Mouse (Mus musculus) kidney, embryonic 15.5 days (tissue): Measurements from ENCODE around the gene Dock4. TPM values are rescaled to one million over a fixed set of nuclear protein-coding genes. Genes with fewer than 3 reads are reported as not detected.
A peak's percentile ranks its signal among the peaks of the same experiment; 100 is the strongest.

Experiments used
- ATAC-seq: fragments of 200-750 bp; cut with Nextera tagmentation; replicated peaks from 2 replicates; pipeline ENCODE4 v1.8.0; 2017; ENCODE audit warnings: moderate TSS enrichment; ENCODE audit not compliant: low FRiP score
- H3K27ac ChIP-seq: fragments of 300-500 bp; sonication (generic); 2 replicates; pipeline ENCODE4 v1.5.1; 2015; ENCODE audit warnings: mild to moderate bottlenecking, inconsistent platforms
- H3K27me3 ChIP-seq: fragments of 300-500 bp; sonication (generic); 2 replicates; pipeline ENCODE4 v1.6.1; 2015; ENCODE audit warnings: inconsistent platforms
- H3K36me3 ChIP-seq: fragments of 300-500 bp; sonication (generic); 2 replicates; pipeline ENCODE4 v1.6.1; 2015; ENCODE audit warnings: inconsistent platforms
- H3K4me1 ChIP-seq: fragments of 300-500 bp; sonication (generic); 2 replicates; pipeline ENCODE4 v1.6.1; 2015; ENCODE audit warnings: inconsistent platforms
- H3K4me2 ChIP-seq: fragments of 300-500 bp; sonication (generic); 2 replicates; pipeline ENCODE4 v1.6.1; 2015; ENCODE audit warnings: moderate library complexity, mild to moderate bottlenecking, inconsistent platforms
- H3K4me3 ChIP-seq: fragments of 300-500 bp; sonication (generic); replicated peaks from 2 replicates; pipeline ENCODE4 v1.5.1; 2015; ENCODE audit warnings: mild to moderate bottlenecking, inconsistent platforms
- H3K9ac ChIP-seq: fragments of 300-500 bp; sonication (generic); 2 replicates; pipeline ENCODE4 v1.6.1; 2015; ENCODE audit warnings: mild to moderate bottlenecking, inconsistent platforms
- H3K9me3 ChIP-seq: fragments of 300-500 bp; sonication (generic); replicated peaks from 2 replicates; pipeline ENCODE4 v1.6.1; 2016; ENCODE audit warnings: inconsistent platforms
- WGBS: fragments of 180-500 bp; shearing (Covaris S2); methylation state at CpG from one replicate; pipeline ENCODE4 v1.1.7; 2015; ENCODE audit warnings: mixed read lengths; 5-methylcytosine and 5-hydroxymethylcytosine counted together
- polyA plus RNA-seq: library from polyadenylated mRNA; unstranded; fragments of >200 nt; fragmentation: Nextera tagmentation; extraction: Ambion mirVana; gene quantifications from 2 replicates; pipeline ENCODE4 v1.2.1, GENCODE M21; 2015

Gene Dock4
- polyA plus RNA-seq, 1 experiment from 2014 or later: 17.0 TPM

DNA sequence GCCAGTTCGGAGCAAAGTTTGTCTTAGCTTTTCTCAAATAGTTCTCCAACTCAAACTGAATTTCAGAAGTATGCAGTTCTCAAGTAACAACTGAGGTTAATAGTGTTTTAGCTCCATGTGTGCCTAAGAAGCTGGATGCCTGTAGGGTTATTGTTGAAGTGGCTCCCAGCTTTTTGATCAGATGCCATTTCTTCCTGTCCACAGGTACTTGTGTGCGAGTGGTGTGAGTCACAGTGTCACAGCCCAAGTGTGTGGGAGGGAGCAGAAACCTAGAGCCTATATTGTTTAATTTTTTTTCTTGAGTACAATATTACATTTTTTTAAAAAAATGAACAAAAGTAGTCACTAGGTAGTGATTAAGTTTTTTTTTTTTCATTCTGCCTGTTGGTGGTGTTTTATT is 313.5 kb downstream of the Dock4 start:
- no peaks in the 10 kb centered on the region for H3K4me1 ChIP-seq
- no peak overlapping the region for H3K4me3 ChIP-seq
- ATAC-seq: no peak
- no peak overlapping the region for H3K27ac ChIP-seq
- no peaks in the 10 kb centered on the region for H3K27me3 ChIP-seq
- H3K36me3 ChIP-seq: no peaks in the 10 kb centered on the region
- no peak overlapping the region for H3K9ac ChIP-seq
- H3K4me2 ChIP-seq: no peak overlapping the region
- H3K9me3 ChIP-seq: no peaks in the 10 kb centered on the region
- 93% methylated on average over 2 of the region's 2 CpGs for WGBS

DNA sequence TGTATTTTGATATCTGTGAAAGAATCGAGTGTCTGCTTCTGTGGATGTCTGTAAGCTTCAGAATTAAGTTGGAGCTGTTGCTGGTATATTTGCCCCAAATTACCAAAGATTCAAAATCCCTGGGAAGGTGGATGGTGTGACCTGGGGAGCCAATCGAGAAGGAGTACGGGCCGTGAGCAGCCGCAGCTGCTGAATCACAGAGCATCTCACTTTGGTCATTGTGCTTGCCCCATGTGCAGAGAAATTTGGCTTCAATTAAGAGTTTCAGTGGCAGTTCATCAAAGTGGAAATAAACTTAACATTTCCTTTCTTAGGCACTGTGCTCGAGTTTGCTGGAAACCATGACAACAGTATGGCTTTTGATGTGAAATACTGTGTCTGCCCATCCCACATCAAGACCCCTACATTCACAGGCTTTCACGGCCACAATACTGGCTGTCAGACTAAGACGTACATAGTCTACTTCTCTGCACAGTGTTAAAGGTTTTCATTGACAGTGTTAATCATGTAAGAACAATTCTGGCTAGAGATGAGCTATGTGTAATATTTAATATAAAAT is 321.6 kb downstream of the Dock4 start:
- Histone ChIP-seq H3K9me3 (no peaks in the 10 kb centered on the region), H3K4me2 (no peak overlapping the region), H3K4me3 (no peak overlapping the region), H3K27ac (no peak overlapping the region), H3K36me3 (no peaks in the 10 kb centered on the region), H3K4me1 (no peaks in the 10 kb centered on the region), H3K9ac (no peak overlapping the region), H3K27me3 (no peaks in the 10 kb centered on the region)
- 81% methylated on average over 8 of the region's 8 CpGs for WGBS
- no peak for ATAC-seq

DNA sequence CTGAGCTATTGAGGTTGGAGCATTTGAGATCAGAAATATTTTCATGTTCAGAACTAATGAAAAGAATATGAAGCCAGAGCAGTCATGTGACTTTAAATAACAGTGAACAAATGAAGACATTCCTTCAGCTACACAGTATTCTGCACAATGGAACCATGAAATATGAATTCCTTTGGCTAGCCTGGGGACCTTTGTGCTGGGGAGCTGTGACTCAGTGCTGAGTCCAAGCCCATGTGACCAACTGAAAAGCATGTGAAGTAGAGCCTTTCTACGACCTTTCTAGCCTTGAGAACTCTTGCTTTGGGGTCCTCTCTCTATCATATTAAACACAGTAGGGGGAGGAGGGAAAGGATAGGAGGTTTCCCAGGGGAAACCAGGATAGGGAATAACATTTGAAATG is 327.3 kb downstream of the Dock4 start:
- Histone ChIP-seq H3K4me2 (no peak overlapping the region), H3K9me3 (no peaks in the 10 kb centered on the region), H3K9ac (no peak overlapping the region), H3K27ac (no peak overlapping the region), H3K27me3 (no peaks in the 10 kb centered on the region), H3K4me1 (no peaks in the 10 kb centered on the region), H3K36me3 (no peaks in the 10 kb centered on the region), H3K4me3 (no peak overlapping the region)
- whole genome bisulfite sequencing: 87% methylated on average over 1 of the region's 1 CpGs
- ATAC-seq: no peak

DNA sequence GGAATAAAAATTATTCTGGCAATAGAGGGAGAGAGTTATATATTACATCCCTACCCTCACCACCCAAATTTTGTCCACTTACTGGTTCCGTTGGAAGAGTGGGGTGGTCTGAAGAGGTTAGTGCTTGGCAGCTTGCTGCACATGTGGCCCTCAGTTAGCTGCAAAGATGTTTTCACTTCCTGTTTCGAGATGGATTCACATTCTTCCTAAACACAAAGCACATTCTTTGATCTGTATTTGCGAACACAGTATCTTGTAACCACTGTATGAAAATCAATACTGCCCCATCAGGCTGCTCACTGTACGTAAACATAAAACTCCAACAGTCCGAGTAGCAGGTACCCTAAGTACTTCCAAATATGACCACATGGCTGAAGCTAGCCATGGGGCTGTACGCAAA is 335.8 kb downstream of the Dock4 start:
- Histone ChIP-seq H3K27me3 (no peaks in the 10 kb centered on the region), H3K4me1 (no peaks in the 10 kb centered on the region), H3K9me3 (no peaks in the 10 kb centered on the region), H3K36me3 (no peaks in the 10 kb centered on the region), H3K4me3 (no peak overlapping the region), H3K27ac (no peak overlapping the region), H3K9ac (no peak overlapping the region), H3K4me2 (no peak overlapping the region)
- no peak for ATAC-seq
- 90% methylated on average over 6 of the region's 6 CpGs for WGBS

DNA sequence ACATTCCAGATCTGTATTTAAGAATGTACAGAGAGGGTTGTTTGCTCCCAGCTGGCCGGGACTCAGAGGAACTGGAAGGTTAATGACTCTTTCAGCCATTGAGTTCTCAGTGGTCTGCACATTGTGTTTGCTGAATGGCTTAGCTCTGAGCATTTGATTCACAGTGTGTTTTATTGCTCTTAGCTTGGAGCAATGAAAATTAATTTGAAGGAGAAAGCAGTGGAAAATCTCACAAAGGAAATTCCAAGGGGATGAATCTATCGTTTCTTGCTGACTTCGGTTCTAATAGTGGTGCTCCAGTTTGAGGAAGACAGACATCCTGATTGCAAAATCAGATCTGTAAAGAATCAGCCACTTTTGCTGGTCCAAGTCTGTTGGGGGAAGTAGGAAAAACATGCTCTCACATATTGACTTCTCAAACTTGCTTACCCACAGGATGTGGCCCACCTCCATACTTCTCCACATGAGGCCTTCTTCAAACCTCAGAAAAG is 342.9 kb downstream of the Dock4 start:
- no peaks in the 10 kb centered on the region for H3K36me3 ChIP-seq
- ATAC-seq: no peak
- 38% methylated on average over 3 of the region's 3 CpGs for WGBS
- H3K4me2 ChIP-seq: no peak overlapping the region
- no peaks in the 10 kb centered on the region for H3K27me3 ChIP-seq
- H3K4me3 ChIP-seq: no peak overlapping the region
- H3K9me3 ChIP-seq: no peaks in the 10 kb centered on the region
- no peak overlapping the region for H3K9ac ChIP-seq
- H3K4me1 ChIP-seq: peaks cover 10% of the 10 kb centered on the region; the same call in 1 of the 2 replicates
- peak overlapping the region; percentile 73 for H3K27ac ChIP-seq

DNA sequence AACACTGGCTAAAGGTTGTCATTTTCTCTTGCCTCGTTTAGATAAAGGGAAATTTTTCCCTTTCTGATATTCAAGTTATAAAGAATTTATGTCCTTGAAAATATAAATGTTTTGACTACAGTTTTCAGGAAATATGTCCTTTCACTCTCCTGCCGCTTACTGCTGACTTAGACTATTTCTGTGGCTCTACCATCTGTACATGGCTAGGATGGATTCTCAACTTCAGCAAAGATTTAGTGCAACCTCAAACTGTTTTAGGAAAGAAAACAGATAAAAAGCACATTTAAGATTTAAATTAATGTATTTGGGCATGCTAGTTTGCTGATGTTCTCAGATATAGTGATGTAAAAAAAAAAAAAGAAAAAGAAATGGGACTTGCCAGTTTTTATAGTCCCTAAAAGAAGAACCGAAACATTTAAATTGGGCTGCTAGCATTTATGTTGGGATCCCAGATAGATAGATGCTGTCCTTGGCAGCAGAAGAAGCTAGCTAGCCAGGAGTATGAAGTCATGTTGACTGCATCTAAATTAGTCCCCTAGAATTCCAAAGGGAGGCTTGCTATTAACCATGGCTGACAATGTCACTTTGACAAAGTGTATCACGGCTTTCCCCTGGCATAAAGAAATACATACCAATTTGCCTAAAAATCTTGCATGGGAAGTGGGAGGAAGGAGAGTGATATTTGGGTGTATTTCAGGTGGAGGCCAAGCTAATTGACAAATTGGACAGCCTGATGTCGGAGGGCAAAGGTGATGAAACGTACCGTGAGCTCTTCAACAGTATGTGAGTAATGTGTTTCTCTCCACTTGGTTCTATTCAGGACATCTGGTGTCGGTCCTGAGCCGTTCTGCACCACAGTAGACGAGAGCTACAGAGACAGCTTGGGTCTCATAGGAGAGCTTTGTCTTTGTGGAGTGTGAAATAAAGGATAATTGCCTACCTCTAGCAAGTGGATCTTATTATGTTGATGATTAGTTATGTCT is 343.9 kb downstream of the Dock4 start:
- Histone ChIP-seq H3K4me3 (no peak overlapping the region), H3K9ac (no peak overlapping the region), H3K4me1 (peaks cover 10% of the 10 kb centered on the region; the same call in 1 of the 2 replicates), H3K27me3 (no peaks in the 10 kb centered on the region), H3K27ac (no peak overlapping the region), H3K36me3 (no peaks in the 10 kb centered on the region), H3K9me3 (no peaks in the 10 kb centered on the region), H3K4me2 (no peak overlapping the region)
- no peak for ATAC-seq
- 59% methylated on average over 10 of the region's 10 CpGs for WGBS

DNA sequence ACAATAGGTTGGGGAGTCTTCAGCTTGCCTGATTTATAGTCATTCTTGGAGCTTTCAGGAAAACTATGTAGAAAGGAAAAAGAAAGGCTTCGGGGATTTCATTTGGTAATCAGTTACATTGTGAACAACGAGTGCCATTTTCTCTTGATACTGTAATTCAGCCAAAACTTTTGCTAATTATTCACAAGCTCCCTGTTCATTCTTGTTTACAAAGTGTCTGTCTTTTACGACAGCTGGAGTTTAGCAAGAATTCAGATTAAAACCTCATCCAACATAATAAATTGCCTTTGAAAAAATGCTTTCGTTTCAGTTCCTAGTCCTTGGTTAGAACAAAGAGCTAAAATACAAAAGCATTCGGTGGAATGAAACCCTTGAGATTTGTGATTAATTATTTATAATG is 345.5 kb downstream of the Dock4 start:
- Histone ChIP-seq H3K4me2 (no peak overlapping the region), H3K9ac (no peak overlapping the region), H3K4me1 (peaks cover 17% of the 10 kb centered on the region; the same call in 1 of the 2 replicates), H3K36me3 (no peaks in the 10 kb centered on the region), H3K27ac (no peak overlapping the region), H3K4me3 (no peak overlapping the region), H3K27me3 (no peaks in the 10 kb centered on the region), H3K9me3 (no peaks in the 10 kb centered on the region)
- WGBS: 54% methylated on average over 5 of the region's 5 CpGs
- no peak for ATAC-seq

DNA sequence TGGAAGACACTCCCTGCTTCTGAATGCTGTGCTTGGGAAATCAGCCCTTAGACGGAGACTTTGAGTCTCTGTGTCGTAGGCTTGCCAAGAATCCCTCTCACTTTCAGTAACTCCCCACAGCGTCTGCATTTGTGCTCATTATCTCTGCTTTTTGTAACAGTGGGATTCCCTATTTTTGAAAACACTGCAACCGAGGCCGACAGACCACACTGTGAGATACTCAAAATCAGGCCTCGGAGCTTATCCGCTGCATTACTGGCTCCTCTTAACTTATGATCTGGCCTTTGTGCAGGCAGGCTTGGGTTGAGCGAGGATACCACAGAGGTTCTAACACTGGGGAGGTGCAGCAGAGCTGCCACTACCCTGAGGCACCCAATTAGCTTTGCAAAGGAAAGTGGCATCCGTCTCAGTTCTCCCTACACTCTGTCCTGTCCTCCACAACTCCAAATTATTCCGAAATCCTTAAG is 346.5 kb downstream of the Dock4 start:
- no peak overlapping the region for H3K27ac ChIP-seq
- H3K4me1 ChIP-seq: peaks cover 26% of the 10 kb centered on the region
- H3K4me3 ChIP-seq: no peak overlapping the region
- no peaks in the 10 kb centered on the region for H3K9me3 ChIP-seq
- no peaks in the 10 kb centered on the region for H3K36me3 ChIP-seq
- no peak for ATAC-seq
- no peaks in the 10 kb centered on the region for H3K27me3 ChIP-seq
- no peak overlapping the region for H3K9ac ChIP-seq
- WGBS: 65% methylated on average over 10 of the region's 10 CpGs
- H3K4me2 ChIP-seq: no peak overlapping the region

DNA sequence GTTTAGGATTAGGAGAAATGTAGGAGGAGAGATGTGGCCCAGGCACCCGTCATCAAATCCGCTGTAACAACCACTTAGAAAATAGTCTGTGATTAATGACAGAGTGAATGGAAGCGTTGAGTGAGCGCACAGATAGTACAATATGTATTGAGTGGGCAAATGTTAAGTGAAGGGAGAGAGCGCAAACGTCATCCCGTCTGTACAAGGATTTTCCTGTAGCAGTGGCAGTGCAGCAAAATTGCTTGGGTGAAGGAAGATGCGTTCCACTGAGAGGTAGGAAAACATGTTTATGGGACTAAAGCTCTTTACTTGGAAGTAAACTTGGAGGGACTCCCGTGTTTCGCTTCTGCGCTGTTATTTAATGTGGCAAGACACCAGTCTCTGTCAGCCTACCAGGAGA is 348.3 kb downstream of the Dock4 start:
- H3K27ac ChIP-seq: no peak overlapping the region
- H3K27me3 ChIP-seq: no peaks in the 10 kb centered on the region
- H3K4me1 ChIP-seq: peaks cover 28% of the 10 kb centered on the region
- no peaks in the 10 kb centered on the region for H3K9me3 ChIP-seq
- H3K36me3 ChIP-seq: no peaks in the 10 kb centered on the region
- 79% methylated on average over 11 of the region's 11 CpGs for WGBS
- no peak overlapping the region for H3K4me2 ChIP-seq
- ATAC-seq: no peak
- no peak overlapping the region for H3K4me3 ChIP-seq
- H3K9ac ChIP-seq: no peak overlapping the region

DNA sequence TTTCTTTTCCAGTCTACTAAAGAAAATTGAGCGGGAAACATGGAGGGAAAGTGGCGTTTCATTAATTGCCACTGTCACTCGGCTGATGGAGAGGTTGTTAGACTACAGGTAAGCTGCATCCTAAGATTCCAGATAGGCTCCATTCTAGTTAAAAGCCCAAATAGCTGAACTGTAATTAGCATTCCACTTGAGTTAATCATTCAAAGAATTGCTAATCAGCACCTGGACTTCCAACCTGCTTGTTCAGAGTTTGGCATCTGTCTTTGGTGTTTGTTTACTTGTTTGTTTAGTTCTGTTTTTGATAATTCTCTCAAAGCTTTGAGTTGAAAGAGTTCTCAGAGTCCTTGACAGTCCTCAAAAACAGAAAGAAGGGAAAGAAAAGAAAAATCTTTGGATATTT is 349.0 kb downstream of the Dock4 start:
- H3K4me1 ChIP-seq: peaks cover 28% of the 10 kb centered on the region
- H3K27ac ChIP-seq: no peak overlapping the region
- H3K27me3 ChIP-seq: no peaks in the 10 kb centered on the region
- H3K36me3 ChIP-seq: no peaks in the 10 kb centered on the region
- no peak for ATAC-seq
- WGBS: 65% methylated on average over 3 of the region's 3 CpGs
- no peak overlapping the region for H3K4me2 ChIP-seq
- H3K9me3 ChIP-seq: no peaks in the 10 kb centered on the region
- H3K4me3 ChIP-seq: no peak overlapping the region
- H3K9ac ChIP-seq: no peak overlapping the region

DNA sequence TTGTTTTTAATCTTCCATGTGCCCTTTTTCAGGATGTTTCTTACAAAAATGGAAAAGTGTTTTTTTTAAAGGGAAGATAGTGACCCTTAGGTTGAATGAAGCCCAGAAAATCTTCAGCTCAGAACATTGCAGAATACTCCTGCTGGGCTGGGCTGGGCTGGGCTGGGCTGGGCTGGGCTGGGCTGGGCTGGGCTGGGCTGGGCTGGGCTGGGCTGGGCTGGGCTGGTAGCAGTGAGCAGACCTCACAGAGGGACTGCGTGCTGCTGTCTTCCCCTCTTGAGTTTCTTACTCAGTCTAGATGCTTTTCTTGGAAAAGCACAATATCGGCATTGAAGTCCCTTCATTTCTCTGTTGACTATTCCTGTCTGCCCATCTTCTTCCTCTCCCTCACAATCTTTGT is 350.0 kb downstream of the Dock4 start:
- Histone ChIP-seq H3K4me3 (no peak overlapping the region), H3K27ac (no peak overlapping the region), H3K27me3 (no peaks in the 10 kb centered on the region), H3K4me1 (peaks cover 28% of the 10 kb centered on the region), H3K9ac (no peak overlapping the region), H3K4me2 (no peak overlapping the region), H3K36me3 (no peaks in the 10 kb centered on the region), H3K9me3 (no peaks in the 10 kb centered on the region)
- WGBS: 38% methylated on average over 2 of the region's 2 CpGs
- ATAC-seq: no peak; the same call in 1 of the 2 replicates

DNA sequence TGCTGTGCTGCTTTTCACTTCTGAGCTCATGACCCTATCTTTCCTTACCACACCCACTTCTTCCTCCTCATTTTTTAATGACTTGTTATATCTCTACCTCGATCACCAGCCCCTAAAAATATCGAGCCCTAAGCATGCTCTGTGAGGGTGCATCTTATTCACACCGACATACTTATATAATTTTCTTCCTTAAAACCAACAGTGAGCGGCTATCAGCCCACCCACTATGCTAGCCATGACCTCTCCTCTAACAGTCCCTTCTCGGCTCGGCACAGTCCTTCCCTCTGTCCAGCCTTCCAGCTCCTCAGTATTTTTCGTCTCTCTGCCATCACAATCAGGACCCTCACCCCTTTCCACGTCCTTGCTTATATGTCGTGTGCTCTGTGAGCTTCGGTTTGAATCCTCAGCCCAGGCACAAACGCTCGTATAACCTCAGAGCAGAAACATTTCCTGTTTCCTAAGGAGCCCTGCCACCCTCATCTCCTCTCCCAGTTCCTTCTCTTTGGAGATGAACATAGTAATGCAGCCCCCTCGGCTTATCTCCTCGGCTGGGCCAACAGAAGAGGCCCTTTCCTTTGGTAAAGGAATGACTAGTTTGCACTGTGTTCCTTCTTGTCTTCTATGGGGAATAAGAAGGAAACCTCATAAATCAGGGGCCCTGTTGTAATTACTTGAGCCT is 351.2 kb downstream of the Dock4 start:
- no peaks in the 10 kb centered on the region for H3K27me3 ChIP-seq
- 41% methylated on average over 14 of the region's 14 CpGs for WGBS
- ATAC-seq: peak; percentile 24; the same call in 1 of the 2 replicates
- no peak overlapping the region for H3K9ac ChIP-seq
- peaks cover 27% of the 10 kb centered on the region for H3K4me1 ChIP-seq
- no peaks in the 10 kb centered on the region for H3K9me3 ChIP-seq
- H3K4me3 ChIP-seq: no peak overlapping the region
- H3K4me2 ChIP-seq: no peak overlapping the region
- no peaks in the 10 kb centered on the region for H3K36me3 ChIP-seq
- H3K27ac ChIP-seq: no peak overlapping the region
